Mouse (Mus musculus): ENCODE measurements at regions not wholly inside any gene's neighbourhood (a gene's known extent, or its start where the extent isn't known, plus 50 kb on each side); places are given as distances from the start of the nearest gene placed in this dataset.

GRCm38 (mm10) chr2:169524429-169524828 is 63.1 kb downstream of the Gm11011 start:
- no peak for DNase-seq (ENCODE audit: low spot score in 2 of 2)

DNA sequence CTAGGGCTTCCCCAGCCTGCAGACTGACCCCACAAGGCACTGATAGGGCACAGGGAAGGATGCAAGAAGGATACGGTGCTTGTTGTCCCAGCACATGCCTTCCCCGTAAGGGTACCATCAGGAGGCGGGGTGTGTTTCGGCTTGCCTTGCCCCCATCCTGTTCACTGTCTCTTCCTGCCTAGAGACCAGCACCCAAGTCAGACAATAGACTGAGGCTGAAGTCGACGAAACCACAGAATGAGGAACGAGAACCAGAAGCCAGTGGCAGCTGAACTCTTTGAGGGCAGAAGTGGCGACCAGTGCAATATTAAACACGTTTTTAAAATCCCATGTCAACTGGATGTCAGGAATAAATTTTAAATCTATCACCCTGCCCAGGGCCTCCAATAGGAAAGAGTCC is 67.6 kb downstream of the Gm11011 start:
- DNase-seq (ENCODE audit: low spot score in 2 of 2) = peak in 1 of 2 experiments; percentile 16

DNA sequence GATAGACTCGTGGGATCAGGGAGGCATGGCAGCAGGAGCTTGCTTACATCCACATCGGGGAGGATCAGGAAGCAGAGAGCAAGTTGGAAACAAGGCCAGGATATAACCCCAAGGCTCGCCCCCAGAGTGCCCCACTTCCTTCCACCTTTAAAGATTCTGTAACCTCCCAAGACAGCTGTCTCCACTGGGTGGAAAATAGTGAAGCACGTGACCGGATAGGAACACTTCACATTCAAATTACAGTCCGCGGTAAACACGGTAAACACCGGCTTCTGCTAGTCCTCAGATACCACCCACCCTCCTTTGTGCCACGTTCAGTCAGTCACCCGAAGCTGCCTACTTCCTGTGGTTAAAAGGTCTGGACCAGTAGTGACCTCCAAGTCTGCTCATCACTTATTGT is 72.2 kb downstream of the Gm11011 start:
- DNase-seq (ENCODE audit: low spot score in 2 of 2) = peak in 1 of 2 experiments; percentile 17

GRCm38 (mm10) chr2:169510741-169511140 is 76.8 kb downstream of the Gm11011 start:
- DNase-seq (ENCODE audit: low spot score in 2 of 2) = no peak

GRCm38 (mm10) chr2:169509406-169509805 is 78.1 kb downstream of the Gm11011 start:
- DNase-seq (ENCODE audit: low spot score in 2 of 2) = no peak

GRCm38 (mm10) chr2:169504416-169505057 is 83.0 kb downstream of the Gm11011 start:
- DNase-seq (ENCODE audit: low spot score in 2 of 2) = no peak

DNA sequence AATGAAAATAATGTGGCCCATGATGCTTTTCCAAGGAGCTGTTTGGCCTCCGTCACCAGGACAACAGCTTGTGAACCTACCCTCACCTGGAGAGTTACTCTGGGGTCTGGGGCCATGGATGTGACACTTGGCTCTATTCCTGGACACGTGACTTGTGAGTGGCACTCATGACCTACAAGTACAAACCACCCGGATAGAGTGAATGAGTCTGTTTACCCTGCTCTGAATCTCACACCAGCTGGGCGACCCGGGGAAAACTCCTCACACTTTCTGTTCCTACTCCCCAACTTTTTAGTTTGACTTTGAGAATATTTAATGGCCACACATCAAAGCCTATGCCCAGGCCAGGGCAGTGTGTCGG is 84.0 kb downstream of the Gm11011 start:
- no peak for DNase-seq (ENCODE audit: low spot score in 2 of 2)

DNA sequence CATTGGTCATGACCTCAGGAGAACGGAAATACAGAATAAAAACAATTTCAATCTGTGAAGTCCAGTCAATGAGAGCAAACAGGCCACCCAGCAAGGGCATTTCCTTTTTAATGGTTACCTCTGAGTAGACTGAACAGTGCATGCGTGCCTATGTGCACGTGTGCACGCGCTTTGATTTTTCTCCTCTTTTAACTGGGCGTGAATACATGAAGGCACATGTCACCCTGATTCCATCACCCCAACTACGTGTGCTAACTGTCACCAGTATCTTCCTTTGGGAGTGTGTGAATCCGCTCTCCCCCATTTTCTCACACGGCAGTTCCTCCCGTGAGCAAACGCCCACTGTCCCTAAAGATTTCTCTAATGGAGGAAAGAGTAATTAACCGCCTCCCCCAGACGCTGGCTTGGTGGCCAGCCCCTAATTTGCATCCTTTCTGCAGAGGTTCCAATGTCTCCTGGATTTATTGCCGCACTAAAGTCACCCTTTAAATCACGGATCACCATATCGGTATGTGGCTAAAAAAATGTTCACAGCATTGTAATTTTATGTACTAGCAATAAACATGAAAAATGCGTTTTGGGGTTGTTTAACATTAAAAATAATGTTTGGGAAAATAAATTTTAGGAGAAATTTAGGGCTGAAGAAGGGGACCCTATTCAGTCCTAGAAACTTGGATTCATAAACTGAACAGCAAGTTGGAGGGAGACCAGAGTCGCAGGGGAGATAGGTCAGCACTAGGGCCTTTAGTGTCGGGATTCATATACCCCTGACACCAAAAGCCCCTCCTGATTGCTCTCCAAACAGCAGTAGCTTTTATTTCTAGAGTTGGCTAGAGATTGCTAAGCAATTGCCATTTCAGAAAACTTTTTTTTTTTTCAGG is 84.6 kb downstream of the Gm11011 start:
- no peak for DNase-seq (ENCODE audit: low spot score in 2 of 2)

DNA sequence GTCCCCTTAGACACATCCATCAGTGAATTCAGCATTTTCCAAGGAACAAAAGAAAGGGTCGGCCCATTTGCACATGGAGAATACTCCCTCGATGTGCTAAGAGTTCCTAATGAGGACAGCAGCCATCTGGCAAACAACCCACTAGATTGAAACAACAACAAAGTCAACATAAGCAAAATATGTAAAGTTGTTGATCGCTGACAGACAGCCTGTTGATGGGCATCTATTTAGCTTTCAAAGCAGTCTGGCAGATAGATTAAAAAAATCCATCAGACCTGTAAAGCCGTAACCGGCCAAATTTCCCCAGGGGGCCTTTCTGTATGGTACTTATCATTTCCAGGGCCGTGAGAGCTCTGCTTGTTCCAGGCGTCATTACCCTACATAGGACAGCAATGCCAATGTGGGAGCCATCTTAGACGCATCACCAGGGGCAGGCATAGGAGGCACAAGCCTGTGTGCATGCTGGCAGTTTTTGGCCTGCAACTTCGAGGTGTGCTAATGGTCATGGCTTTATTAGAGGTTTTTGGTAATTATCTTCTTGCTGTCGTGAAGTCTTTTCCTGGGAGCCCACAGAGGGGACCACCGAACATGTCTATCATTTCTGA is 85.7 kb downstream of the Gm11011 start:
- DNase-seq (ENCODE audit: low spot score in 2 of 2) = no peak

GRCm38 (mm10) chr2:169495368-169495767 is 92.2 kb downstream of the Gm11011 start:
- DNase-seq (ENCODE audit: low spot score in 2 of 2) = no peak

- DNase-seq (ENCODE audit: low spot score in 2 of 2) = no peak
Measured at GRCm38 (mm10) chr2:169494503-169495311, 92.8 kb downstream of the Gm11011 start.

DNA sequence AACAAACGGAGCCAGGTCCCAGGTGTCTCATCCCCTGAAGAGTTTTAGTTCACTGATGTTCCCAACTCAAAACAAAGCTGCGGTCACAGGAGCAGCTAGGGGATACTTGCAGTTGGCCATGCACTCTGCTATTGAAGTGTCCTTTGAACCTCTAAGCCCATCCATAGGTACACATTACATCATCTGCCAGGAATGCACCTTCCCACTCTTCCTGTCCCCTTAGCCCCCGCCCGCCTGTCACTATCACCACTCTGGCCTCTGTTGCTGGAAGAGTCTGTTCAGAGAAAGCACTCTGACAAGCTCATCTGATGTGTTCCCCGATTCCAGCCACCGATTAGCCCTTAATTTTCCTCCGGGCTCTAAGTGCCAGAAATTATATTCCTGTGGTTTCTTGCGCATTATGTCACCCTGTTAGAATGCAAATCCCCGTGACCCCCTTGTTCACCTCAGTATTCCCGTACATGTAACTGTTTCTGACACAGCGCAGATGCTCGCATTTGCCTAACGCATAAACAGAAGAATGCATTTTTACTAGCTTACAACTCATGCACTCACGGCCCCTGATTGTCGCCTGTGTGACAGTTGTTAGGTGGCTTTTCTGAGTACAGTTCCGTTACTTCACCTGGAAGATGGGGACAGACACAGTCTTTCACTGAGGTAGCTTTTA is 93.8 kb downstream of the Gm11011 start:
- no peak for DNase-seq (ENCODE audit: low spot score in 2 of 2)

DNA sequence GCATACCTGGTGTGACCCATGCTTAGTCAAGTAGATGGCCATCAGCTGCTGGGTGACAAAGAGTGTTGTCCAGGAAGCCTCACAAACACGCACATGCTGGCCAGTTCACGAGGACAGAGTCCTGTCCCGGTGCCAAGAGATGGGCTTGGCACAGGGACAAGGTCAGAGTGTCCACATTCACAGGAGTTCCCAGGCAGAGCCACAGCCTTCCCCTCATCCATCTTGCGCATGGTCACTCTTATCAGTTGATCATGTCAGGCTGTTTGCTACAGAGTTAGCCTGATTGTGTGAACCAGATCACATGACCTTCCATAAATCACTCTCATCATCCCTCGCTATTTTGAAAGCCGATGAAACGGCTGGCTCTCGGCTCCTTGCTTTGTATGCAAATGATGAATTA is 103.6 kb downstream of the Gm11011 start:
- no peak for DNase-seq (ENCODE audit: low spot score in 2 of 2)

- DNase-seq (ENCODE audit: low spot score in 2 of 2) = no peak
Measured at GRCm38 (mm10) chr2:169481731-169482465, 105.6 kb downstream of the Gm11011 start.

DNA sequence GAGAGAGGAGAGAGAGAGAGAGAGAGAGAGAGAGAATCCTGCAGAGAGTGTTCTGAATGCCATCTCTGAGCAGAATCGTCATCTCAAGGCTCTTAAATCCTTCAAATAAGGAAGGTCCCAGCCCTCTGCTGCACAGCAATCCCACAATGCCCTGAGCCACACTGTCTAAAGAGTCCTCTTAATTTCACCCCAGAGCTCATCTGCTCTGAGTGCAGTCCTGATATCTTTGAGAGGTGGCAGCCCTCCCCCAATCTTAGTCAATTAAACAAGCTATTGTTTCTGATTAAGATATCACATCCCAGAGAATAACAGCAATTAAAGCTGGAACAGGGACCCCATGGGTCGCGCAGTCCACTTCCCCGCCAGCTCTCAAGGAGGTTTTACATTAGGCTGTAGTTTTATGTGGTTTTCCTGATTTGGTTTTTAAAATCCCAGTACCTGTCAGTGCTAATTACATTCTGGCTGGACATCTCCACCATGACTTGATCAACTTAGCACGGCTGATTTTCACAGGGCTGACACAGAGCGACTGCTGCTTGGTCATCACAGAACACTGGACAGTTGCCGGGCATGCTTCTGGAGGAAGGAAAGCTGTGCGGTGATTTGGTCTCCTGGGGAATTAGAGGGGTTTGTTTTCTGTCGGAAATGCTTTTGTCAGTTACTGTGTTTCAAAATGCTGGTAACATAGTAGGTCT is 113.0 kb downstream of the Gm11011 start:
- DNase-seq (ENCODE audit: low spot score in 2 of 2) = no peak

- no peak for DNase-seq (ENCODE audit: low spot score in 2 of 2)
Measured at GRCm38 (mm10) chr2:169469538-169469937, 118.0 kb downstream of the Gm11011 start.

GRCm38 (mm10) chr2:169467621-169468020 is 119.9 kb downstream of the Gm11011 start:
- no peak for DNase-seq (ENCODE audit: low spot score in 2 of 2)

DNA sequence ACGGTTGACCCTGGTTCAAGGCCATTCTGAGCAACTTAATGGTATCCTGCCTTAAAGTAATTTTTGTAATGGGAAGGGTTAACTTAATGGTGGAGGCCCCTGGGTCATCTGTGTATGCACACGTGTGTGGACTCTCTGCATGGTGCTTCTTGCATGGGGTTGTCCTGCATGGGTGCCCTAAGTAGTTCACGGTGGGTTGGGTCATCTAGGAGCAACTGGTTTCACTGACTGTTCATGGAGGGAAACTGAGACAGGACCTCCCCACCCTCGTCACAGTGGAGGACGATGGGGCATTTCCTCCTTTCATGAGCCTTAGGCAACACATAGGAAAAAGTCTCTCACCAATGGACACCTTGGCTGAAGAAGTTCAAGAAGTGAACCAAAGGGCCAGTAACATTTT is 123.4 kb downstream of the Gm11011 start:
- no peak for DNase-seq (ENCODE audit: low spot score in 2 of 2)

GRCm38 (mm10) chr2:169461491-169462039 is 126.0 kb downstream of the Gm11011 start:
- DNase-seq (ENCODE audit: low spot score in 2 of 2) = no peak

DNA sequence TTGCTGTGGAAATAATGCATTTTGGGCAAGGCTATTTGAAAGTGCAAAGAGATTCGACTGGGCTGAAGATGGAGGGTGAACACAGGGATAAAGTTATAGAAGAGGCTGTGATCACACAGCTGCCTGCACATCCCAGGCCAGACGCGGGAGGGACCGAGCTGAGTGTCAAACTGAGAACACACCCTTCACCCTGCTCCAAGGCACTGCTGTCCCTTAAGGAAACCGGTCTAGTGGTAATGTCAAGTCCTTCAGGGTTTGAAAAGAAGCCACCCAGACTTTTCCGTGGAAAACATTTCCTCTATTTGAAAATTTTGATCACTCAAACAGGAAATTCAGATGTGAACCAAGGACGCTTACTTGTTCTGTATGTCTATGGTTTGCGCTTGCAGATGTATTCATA is 134.6 kb downstream of the Gm11011 start:
- DNase-seq (ENCODE audit: low spot score in 2 of 2) = no peak
